Mouse (Mus musculus) MEL (cell line): ENCODE data around the gene Parp2. TPM values are rescaled to one million over a fixed set of nuclear protein-coding genes. Genes with fewer than 3 reads are reported as not detected.

Experiments
- DNase-seq: peaks from one replicate; pipeline ENCODE4 v3.0.0; 2011; ENCODE audit warnings: low read depth, low spot score
- H3K27ac ChIP-seq: 2 replicates; pipeline ENCODE4 v1.5.1; 2012; ENCODE audit warnings: low read depth, mild to moderate bottlenecking, control low read depth, low read length, moderate library complexity; ENCODE audit not compliant: control insufficient read depth
- H3K27me3 ChIP-seq, 2 experiments: fragments of 150-350 bp in 1 of 2; sonication (generic) in 1 of 2; 2 replicates each; pipeline ENCODE4 v1.6.1; 2012; ENCODE audit warnings: low read length in 2 of 2, mild to moderate bottlenecking in 2 of 2, improper control_type of control experiment in 1 of 2, moderate library complexity in 1 of 2; ENCODE audit not compliant: insufficient read depth in 2 of 2, control insufficient read depth in 1 of 2
- H3K36me3 ChIP-seq, 2 experiments: 2 replicates each; pipeline ENCODE4 v1.6.1; 2012 to 2014; ENCODE audit warnings: low read length in 2 of 2, improper control_type of control experiment in 1 of 2, inconsistent platforms in 1 of 2, mild to moderate bottlenecking in 1 of 2; ENCODE audit not compliant: insufficient read depth in 2 of 2, control insufficient read depth in 1 of 2
- H3K4me1 ChIP-seq, 2 experiments: fragments of 150-350 bp in 1 of 2; sonication (generic) in 1 of 2; 2 replicates each; pipeline ENCODE4 v1.6.1; 2012; ENCODE audit warnings: low read length in 2 of 2, improper control_type of control experiment in 1 of 2, mild to moderate bottlenecking in 1 of 2; ENCODE audit not compliant: insufficient read depth in 2 of 2, control insufficient read depth in 1 of 2
- H3K4me3 ChIP-seq, 2 experiments: fragments of 150-350 bp in 1 of 2; sonication (generic) in 1 of 2; 2 replicates each; pipeline ENCODE4 v1.5.1; 2012; ENCODE audit warnings: low read depth in 2 of 2, low read length in 2 of 2, mild to moderate bottlenecking in 2 of 2, moderate library complexity in 2 of 2, control low read depth in 1 of 2, improper control_type of control experiment in 1 of 2; ENCODE audit not compliant: control insufficient read depth in 1 of 2, insufficient read depth in 1 of 2
- H3K79me2 ChIP-seq: 2 replicates; pipeline ENCODE4 v1.6.1; 2012; ENCODE audit warnings: mild to moderate bottlenecking, low read length, moderate library complexity; ENCODE audit not compliant: control insufficient read depth, poor library complexity, insufficient read depth
- H3K9ac ChIP-seq: 2 replicates; pipeline ENCODE4 v1.6.1; 2012; ENCODE audit warnings: low read depth, mild to moderate bottlenecking, control low read depth, low read length, moderate library complexity; ENCODE audit not compliant: control insufficient read depth, poor library complexity, severe bottlenecking
- H3K9me3 ChIP-seq: fragments of 150-350 bp; sonication (generic); replicated peaks from 2 replicates; pipeline ENCODE4 v1.6.1; 2012; ENCODE audit warnings: mild to moderate bottlenecking, low read length, improper control_type of control experiment, moderate library complexity; ENCODE audit not compliant: insufficient read depth
- BHLHE40 ChIP-seq: IDR thresholded peaks from 2 replicates; pipeline ENCODE4 v1.6.1; 2012; ENCODE audit warnings: low read depth, mild to moderate bottlenecking, inconsistent platforms, low read length, improper control_type of control experiment, borderline replicate concordance
- CHD1 ChIP-seq: IDR thresholded peaks from 2 replicates; pipeline ENCODE4 v1.6.1; 2012; ENCODE audit warnings: low read depth, mild to moderate bottlenecking, inconsistent platforms, low read length, improper control_type of control experiment
- CHD2 ChIP-seq: IDR thresholded peaks from 2 replicates; pipeline ENCODE4 v1.6.1; 2011; ENCODE audit warnings: low read length, improper control_type of control experiment
- CTCF ChIP-seq, 3 experiments: IDR thresholded peaks in 2 of 3; conservative IDR thresholded peaks in 1 of 3; 2 replicates each; pipeline ENCODE4 v1.5.1; 2011 to 2012; ENCODE audit warnings: low read length in 3 of 3, low read depth in 2 of 3, mild to moderate bottlenecking in 2 of 3, improper control_type of control experiment in 1 of 3, inconsistent platforms in 1 of 3, mixed read lengths in 1 of 3, moderate library complexity in 1 of 3; ENCODE audit not compliant: control insufficient read depth in 1 of 3, insufficient read depth in 1 of 3, poor library complexity in 1 of 3, severe bottlenecking in 1 of 3
- ELF1 ChIP-seq: IDR thresholded peaks from 2 replicates; pipeline ENCODE4 v1.6.1; 2014; ENCODE audit warnings: low read depth, mild to moderate bottlenecking, inconsistent platforms, low read length, improper control_type of control experiment, moderate library complexity
- ETS1 ChIP-seq: IDR thresholded peaks from 2 replicates; pipeline ENCODE4 v1.6.1; 2012; ENCODE audit warnings: low read depth, mild to moderate bottlenecking, inconsistent platforms, low read length, improper control_type of control experiment, moderate library complexity
- GABPA ChIP-seq: IDR thresholded peaks from 2 replicates; pipeline ENCODE4 v1.6.1; 2012; ENCODE audit warnings: low read depth, mild to moderate bottlenecking, inconsistent platforms, low read length, improper control_type of control experiment, moderate library complexity
- GATA1 ChIP-seq: IDR thresholded peaks from 2 replicates; pipeline ENCODE4 v1.6.1; 2011; ENCODE audit warnings: low read depth, low read length, improper control_type of control experiment
- JUND ChIP-seq: IDR thresholded peaks from 2 replicates; pipeline ENCODE4 v1.6.1; 2011; ENCODE audit warnings: low read depth, mild to moderate bottlenecking, improper control_type of control experiment, low read length
- KAT2A ChIP-seq: conservative IDR thresholded peaks from 2 replicates; pipeline ENCODE4 v1.6.1; 2012; ENCODE audit warnings: low read depth, low read length, improper control_type of control experiment, inconsistent platforms
- MAFK ChIP-seq: IDR thresholded peaks from 2 replicates; pipeline ENCODE4 v1.6.1; 2011; ENCODE audit warnings: low read depth, mild to moderate bottlenecking, low read length, improper control_type of control experiment, borderline replicate concordance
- MAX ChIP-seq: IDR thresholded peaks from 2 replicates; pipeline ENCODE4 v1.6.1; 2011; ENCODE audit warnings: low read length, improper control_type of control experiment
- MYC ChIP-seq: IDR thresholded peaks from 2 replicates; pipeline ENCODE4 v1.6.1; 2011; ENCODE audit warnings: low read depth, mild to moderate bottlenecking, low read length, improper control_type of control experiment, moderate library complexity
- NRF1 ChIP-seq: IDR thresholded peaks from 2 replicates; pipeline ENCODE4 v1.6.1; 2014; ENCODE audit warnings: low read depth, mild to moderate bottlenecking, inconsistent platforms, low read length, improper control_type of control experiment, moderate library complexity; ENCODE audit not compliant: poor library complexity, insufficient read depth, severe bottlenecking
- POLR2AphosphoS2 ChIP-seq: IDR thresholded peaks from 2 replicates; pipeline ENCODE4 v1.6.1; 2011; ENCODE audit warnings: low read length, improper control_type of control experiment
- RCOR1 ChIP-seq: IDR thresholded peaks from 2 replicates; pipeline ENCODE4 v1.6.1; 2012; ENCODE audit warnings: low read depth, mild to moderate bottlenecking, inconsistent platforms, low read length, improper control_type of control experiment
- SIN3A ChIP-seq: IDR thresholded peaks from 2 replicates; pipeline ENCODE4 v1.6.1; 2012; ENCODE audit warnings: low read length, improper control_type of control experiment, inconsistent platforms
- TAL1 ChIP-seq: IDR thresholded peaks from 2 replicates; pipeline ENCODE4 v1.6.1; 2012; ENCODE audit warnings: mild to moderate bottlenecking, inconsistent platforms, low read length, moderate library complexity, mixed read lengths
- UBTF ChIP-seq: IDR thresholded peaks from 2 replicates; pipeline ENCODE4 v1.6.1; 2012; ENCODE audit warnings: low read depth, mild to moderate bottlenecking, inconsistent platforms, low read length, improper control_type of control experiment, moderate library complexity, borderline replicate concordance; ENCODE audit not compliant: insufficient read depth
- USF2 ChIP-seq, 2 experiments: IDR thresholded peaks; 2 replicates each; pipeline ENCODE4 v1.6.1; 2011 to 2012; ENCODE audit warnings: improper control_type of control experiment in 2 of 2, low read length in 2 of 2, borderline replicate concordance in 1 of 2, inconsistent platforms in 1 of 2, low read depth in 1 of 2, mild to moderate bottlenecking in 1 of 2; ENCODE audit not compliant: insufficient read depth in 1 of 2
- ZKSCAN1 ChIP-seq: IDR thresholded peaks from 2 replicates; pipeline ENCODE4 v1.6.1; 2012; ENCODE audit warnings: low read depth, mild to moderate bottlenecking, inconsistent platforms, low read length, improper control_type of control experiment, moderate library complexity
- ZNF384 ChIP-seq: IDR thresholded peaks from 2 replicates; pipeline ENCODE4 v1.6.1; 2012; ENCODE audit warnings: low read depth, mild to moderate bottlenecking, inconsistent platforms, low read length, improper control_type of control experiment
- polyA plus RNA-seq, 2 experiments: library from polyadenylated mRNA; stranded (reverse) in 1 of 2; unstranded in 1 of 2; fragments of >175 nt in 1 of 2; fragments of >200 nt in 1 of 2; gene quantifications; 2 replicates each; pipeline versions ENCODE4 v1.2.1 to v1.2.4; 2012; ENCODE audit warnings: low replicate concordance in 2 of 2, low read depth in 1 of 2; ENCODE audit not compliant: insufficient read length in 2 of 2, insufficient read depth in 1 of 2, missing spikeins in 1 of 2
- total RNA-seq: library from RNA; depleted of rRNA; stranded (reverse); fragments of 300-350 nt; gene quantifications from 2 replicates; pipeline ENCODE4 v1.2.3, GENCODE M21; 2012

Parp2 gene
- total and polyA plus RNA-seq, 3 experiments, result 81.1 to 83.2 TPM; not detected in 1

GRCm38 (mm10) chr14:50866966-50867365 lies 59.3 kb downstream of the Parp2 start:
- TF ChIP-seq ELF1 (no peak), GATA1 (no peak), KAT2A (no peak), ETS1 (no peak), CHD2 (no peak), UBTF (no peak), CHD1 (no peak), ZNF384 (no peak), POLR2AphosphoS2 (no peak), BHLHE40 (no peak), MYC (no peak), NRF1 (no peak), ZKSCAN1 (no peak), MAFK (no peak), MAX (no peak), USF2 (IDR thresholded peaks at IDR 0.05; ENCODE audit: borderline replicate concordance in 1 of 2, insufficient read depth in 1 of 2, low read depth in 1 of 2, low read length in 2 of 2) (no peak)
- Histone ChIP-seq H3K4me1 (peaks cover 0 to 6% of the 10 kb centered on the region in 2 experiments; a peak in 1 of 4 replicates), H3K4me3 (no peak overlapping the region), H3K9ac (no peak overlapping the region), H3K9me3 (no peaks in the 10 kb centered on the region), H3K27ac (no peak overlapping the region), H3K36me3 (peaks cover 0 to 2% of the 10 kb centered on the region in 2 experiments; a peak in 1 of 4 replicates), H3K79me2 (peaks cover 1% of the 10 kb centered on the region; the same call in 1 of the 2 replicates), H3K27me3 (no peaks in the 10 kb centered on the region)
- no peak for DNase-seq

GRCm38 (mm10) chr14:50868211-50868610 lies 60.6 kb downstream of the Parp2 start:
- Histone ChIP-seq H3K36me3 (peaks cover 0 to 2% of the 10 kb centered on the region in 2 experiments; a peak in 1 of 4 replicates), H3K4me3 (no peak overlapping the region), H3K27ac (no peak overlapping the region), H3K9ac (no peak overlapping the region), H3K4me1 (peaks cover 0 to 6% of the 10 kb centered on the region in 2 experiments; a peak in 1 of 4 replicates)
- TF ChIP-seq TAL1, result no peak
- no peak for TF ChIP-seq RCOR1
- TF ChIP-seq SIN3A, result no peak
- TF ChIP-seq JUND, result no peak
- TF ChIP-seq GABPA, result no peak
- TF ChIP-seq UBTF, result no peak
- no peak for TF ChIP-seq CTCF (IDR thresholded peaks at IDR 0.05 in 2 of 3, conservative IDR thresholded peaks at IDR 0.05 in 1 of 3; ENCODE audit: control insufficient read depth in 1 of 3, insufficient read depth in 1 of 3, low read depth in 2 of 3, low read length in 3 of 3, poor library complexity in 1 of 3, severe bottlenecking in 1 of 3)
- TF ChIP-seq, all 39 proteins: peak for 0
- H3K27me3 ChIP-seq, result no peaks in the 10 kb centered on the region
- H3K9me3 ChIP-seq, result no peaks in the 10 kb centered on the region
- DNase-seq, result no peak
- H3K79me2 ChIP-seq, result peaks cover 1% of the 10 kb centered on the region; the same call in 1 of the 2 replicates
